In the genomic region with DNA sequence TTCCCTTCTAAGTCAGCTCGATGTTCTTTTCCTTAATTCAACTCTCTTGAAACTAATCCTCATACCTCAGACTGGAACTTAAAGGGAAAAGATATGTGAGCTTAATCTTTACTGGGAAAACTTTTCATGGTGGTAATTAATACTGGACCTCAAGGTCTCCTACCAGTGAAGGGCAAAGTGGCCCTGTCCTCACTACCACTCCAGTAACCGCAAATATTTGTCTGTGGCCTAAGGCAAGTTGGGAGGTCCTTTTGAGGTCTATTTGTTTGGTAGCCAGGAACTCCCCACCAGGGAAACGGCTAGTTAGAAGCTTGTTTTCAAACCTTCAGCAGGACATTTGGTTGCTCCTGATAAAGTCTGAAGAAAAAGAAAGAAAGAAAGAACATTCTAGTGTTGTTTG, we compare ENCODE assay signal across 18 mouse cellular contexts. TPM values are rescaled to one million over a fixed set of nuclear protein-coding genes. Genes with fewer than 3 reads are reported as not detected.
DNase-seq lines count a peak whose midpoint lies in the region; ATAC-seq and TF ChIP-seq lines count a peak whose summit lies in the region.
"Had no signal": no experiment of that assay in that cellular context is flagged by ENCODE, and none has a peak within 500 bp of the region (broad histone marks: within the 10 kb centered on the region; RNA-seq: fewer than 3 reads in every experiment).

No protein-coding gene starts in this region.

- H3K4me2 ChIP-seq in liver, embryonic 12.5 days, result peak overlapping the region; percentile 51
- peak overlapping the region; percentile 52 for H3K4me2 ChIP-seq in myocyte (ENCODE audit: low read depth)
- H3K4me2 ChIP-seq: hindbrain, embryonic 13.5 days had no signal

- TF ChIP-seq POLR2A in kidney, adult 2 months (IDR thresholded peaks at IDR 0.05; ENCODE audit: low read depth, low read length), result no peak
- no peak for TF ChIP-seq POLR2A in myocyte (IDR thresholded peaks at IDR 0.05; ENCODE audit: insufficient read length, low read depth)

- DNase-seq in kidney, adult 2 months, result peak; percentile 67
- no peak for DNase-seq in kidney, postnatal 4 days
- peak; percentile 54 for DNase-seq in ovary, adult 18-20 months (ENCODE audit: low spot score)
- no peak for DNase-seq in ovary, postnatal 14 days (ENCODE audit: low spot score)
- DNase-seq in spleen, adult 18-20 months, result no peak
- DNase-seq in right cerebral cortex, adult 2 months (ENCODE audit: low spot score in 2 of 2), result no peak
- DNase-seq: adrenal gland, adult 8-10 months; cerebellum, adult 11-12 months; heart, adult 18-20 months; layer of hippocampus, postnatal 36 days; midbrain, embryonic 14.5 days; right cerebral cortex, postnatal 25 days; thymus, postnatal 25 days had no signal

- H3K4me1 ChIP-seq in kidney, adult 2 months (ENCODE audit: control insufficient read depth, insufficient read depth, low read length), result peaks cover 8% of the 10 kb centered on the region; the same call in 1 of the 2 replicates
- H3K4me1 ChIP-seq in liver, embryonic 12.5 days, result peaks cover 69% of the 10 kb centered on the region
- H3K4me1 ChIP-seq: hindbrain, embryonic 13.5 days had no signal

- WGBS in kidney, adult 2 months, result 44% methylated on average over 3 of the region's 3 CpGs
- 25% methylated on average over 3 of the region's 3 CpGs for WGBS in liver, embryonic 12.5 days (ENCODE audit: insufficient replicate concordance)

- no peak for TF ChIP-seq CTCF in kidney, adult 2 months (conservative IDR thresholded peaks at IDR 0.05; ENCODE audit: insufficient read depth, insufficient read length, low read depth, low read length)

- no peak for ATAC-seq in liver, embryonic 12.5 days
- ATAC-seq: forebrain, embryonic 16.5 days had no signal

- no peaks in the 10 kb centered on the region for H3K79me2 ChIP-seq in myocyte (ENCODE audit: control insufficient read depth, insufficient read depth)

- H3K9ac ChIP-seq in liver, embryonic 12.5 days, result peak overlapping the region; percentile 44
- H3K9ac ChIP-seq: hindbrain, embryonic 13.5 days had no signal

- no peaks in the 10 kb centered on the region for H3K27me3 ChIP-seq in kidney, adult 2 months (replicated peaks; ENCODE audit: control insufficient read depth, insufficient read depth, low read length)
- 0 out of 2 replicates have a peak, but pooled peaks cover 2% of the 10 kb centered on the region for H3K27me3 ChIP-seq in liver, embryonic 12.5 days (replicated peaks)
- H3K27me3 ChIP-seq in myocyte (ENCODE audit: control insufficient read depth, insufficient read depth, insufficient read length), result no peaks in the 10 kb centered on the region
- H3K27me3 ChIP-seq: hindbrain, embryonic 13.5 days had no signal

- H3K36me3 ChIP-seq in kidney, adult 2 months (ENCODE audit: control insufficient read depth, insufficient read depth, low read length), result no peaks in the 10 kb centered on the region
- no peaks in the 10 kb centered on the region for H3K36me3 ChIP-seq in liver, embryonic 12.5 days
- H3K36me3 ChIP-seq in myocyte (ENCODE audit: control insufficient read depth, insufficient read depth), result no peaks in the 10 kb centered on the region
- H3K36me3 ChIP-seq: G1E; hindbrain, embryonic 13.5 days had no signal

- no peak overlapping the region for H3ac ChIP-seq in myocyte (ENCODE audit: control insufficient read depth, insufficient read length)

- no peaks in the 10 kb centered on the region for H3K9me3 ChIP-seq in liver, embryonic 12.5 days (replicated peaks)
- H3K9me3 ChIP-seq: G1E; hindbrain, embryonic 13.5 days had no signal

- no peak overlapping the region for H3K4me3 ChIP-seq in kidney, adult 2 months (ENCODE audit: insufficient read depth, low read depth, low read length)
- no peak overlapping the region for H3K4me3 ChIP-seq in liver, embryonic 12.5 days
- no peak overlapping the region for H3K4me3 ChIP-seq in myocyte
- H3K4me3 ChIP-seq: hindbrain, embryonic 13.5 days had no signal

- H3K27ac ChIP-seq in kidney, adult 2 months (ENCODE audit: insufficient read depth, low read depth, low read length), result peak overlapping the region; percentile 68
- H3K27ac ChIP-seq in liver, embryonic 12.5 days, result peak overlapping the region; percentile 91
- H3K27ac ChIP-seq: hindbrain, embryonic 13.5 days had no signal

TF ChIP-seq in myocyte, 11 proteins besides CTCF, POLR2A, EP300 and RAD21:
- TF ChIP-seq CEBPB (IDR thresholded peaks at IDR 0.05; ENCODE audit: insufficient read depth, poor library complexity, severe bottlenecking), result no peak
- no peak for TF ChIP-seq TCF3 (IDR thresholded peaks at IDR 0.05; ENCODE audit: insufficient read length, low read depth)
- TF ChIP-seq TCF12 (IDR thresholded peaks at IDR 0.05; ENCODE audit: insufficient read depth, poor library complexity, severe bottlenecking), result no peak
- no peak for TF ChIP-seq SRF (IDR thresholded peaks at IDR 0.05; ENCODE audit: control insufficient read depth, insufficient read length, low read depth)
- no peak for TF ChIP-seq USF1 (IDR thresholded peaks at IDR 0.05; ENCODE audit: low read depth)
- TF ChIP-seq MAX (IDR thresholded peaks at IDR 0.05; ENCODE audit: low read depth), result no peak
- no peak for TF ChIP-seq REST (IDR thresholded peaks at IDR 0.05; ENCODE audit: insufficient read depth, insufficient read length)
- TF ChIP-seq E2F4 (IDR thresholded peaks at IDR 0.05; ENCODE audit: insufficient read depth), result no peak
- TF ChIP-seq POLR2AphosphoS2 (IDR thresholded peaks at IDR 0.05; ENCODE audit: insufficient read length, low read depth), result no peak
- TF ChIP-seq MYOD1 (IDR thresholded peaks at IDR 0.05; ENCODE audit: control insufficient read depth in 1 of 3, insufficient read length in 2 of 3, low read depth in 2 of 3), result no peak
- TF ChIP-seq MYOG (IDR thresholded peaks at IDR 0.05; ENCODE audit: control insufficient read depth in 1 of 3, insufficient read depth in 1 of 3, insufficient read length in 2 of 3, low read depth in 2 of 3), result no peak
TF ChIP-seq in myocyte: peak in this region for 0.

RNA-seq across cellular contexts. Expression of a gene that starts 26.5 kb away (rescaled TPM):
- 35.1 and 36.1 TPM in 2 replicates for polyA plus RNA-seq in kidney, adult 2 months (2012; rRNA removed)
- 0.17 and 0.26 TPM in 2 replicates for polyA plus RNA-seq in liver, embryonic 12.5 days (2016; fragmentation: Nextera tagmentation; extraction: Ambion mirVana)
- polyA plus RNA-seq in myocyte (2012; fragmentation: generic; extraction: Trizol), result 3.0 TPM
- polyA plus RNA-seq: G1E had no signal

Comparison
In these comparisons a context has a peak if more than half of its experiments do, and no peak if none do; other contexts are left out.
1. DNase-seq: peak in kidney, adult 2 months (single experiment) and ovary, adult 18-20 months (single experiment); none in kidney, postnatal 4 days (0 of 2), ovary, postnatal 14 days (single experiment), spleen, adult 18-20 months (0 of 2) and right cerebral cortex, adult 2 months (0 of 2).